Mouse (Mus musculus): Measurements from ENCODE around the gene Cd70. TPM values are rescaled to one million over a fixed set of nuclear protein-coding genes. Genes with fewer than 3 reads are reported as not detected.
"Not testable (repeated sequence)": the region's sequence is repeated elsewhere in the genome, so short reads cannot be mapped to it uniquely, and the experiment has no call there.

The Cd70 gene
- polyA plus RNA-seq, 1 experiment, result 0.25 TPM

DNA sequence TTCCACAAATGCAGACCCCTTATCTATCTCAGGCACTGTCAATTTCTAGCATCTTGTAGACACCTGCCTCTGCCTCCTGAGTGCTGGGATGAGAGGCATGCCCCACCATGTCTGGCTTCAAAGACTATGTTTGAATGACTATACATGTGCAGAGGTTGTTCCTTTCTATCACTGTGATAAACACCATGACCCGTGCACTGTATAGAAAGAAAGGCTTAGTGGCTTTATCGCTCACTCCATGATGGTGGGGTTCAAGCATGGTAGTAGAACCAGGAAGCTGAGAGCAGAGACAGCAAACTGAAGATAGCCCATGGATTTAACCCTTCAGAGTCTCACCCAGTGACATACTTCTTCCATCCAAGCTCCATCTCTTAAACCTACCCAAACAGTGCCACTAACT is 14.9 kb downstream of the Cd70 start:
- no peak for DNase-seq (ENCODE audit: low spot score)

DNA sequence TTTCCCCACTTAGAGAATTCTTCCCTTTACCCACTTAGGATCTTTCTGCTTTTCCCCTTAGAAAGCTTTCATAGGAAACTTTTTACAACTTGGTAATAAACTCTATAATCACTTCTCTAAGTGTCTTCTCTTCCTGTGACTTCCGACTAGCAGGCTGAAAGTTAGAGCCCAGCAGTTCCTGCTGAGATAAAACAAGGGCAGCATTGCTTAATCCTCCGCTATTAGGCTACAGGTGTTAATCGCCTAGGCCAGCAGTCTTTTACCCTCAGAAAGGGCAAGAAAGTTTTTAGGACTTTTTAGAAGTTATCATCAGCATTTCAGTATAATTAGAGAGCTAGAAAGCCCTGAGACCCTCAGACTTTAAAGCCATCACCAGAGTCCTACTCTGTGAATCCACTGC is 15.6 kb downstream of the Cd70 start:
- not testable (repeated sequence) for DNase-seq (ENCODE audit: low spot score)

DNA sequence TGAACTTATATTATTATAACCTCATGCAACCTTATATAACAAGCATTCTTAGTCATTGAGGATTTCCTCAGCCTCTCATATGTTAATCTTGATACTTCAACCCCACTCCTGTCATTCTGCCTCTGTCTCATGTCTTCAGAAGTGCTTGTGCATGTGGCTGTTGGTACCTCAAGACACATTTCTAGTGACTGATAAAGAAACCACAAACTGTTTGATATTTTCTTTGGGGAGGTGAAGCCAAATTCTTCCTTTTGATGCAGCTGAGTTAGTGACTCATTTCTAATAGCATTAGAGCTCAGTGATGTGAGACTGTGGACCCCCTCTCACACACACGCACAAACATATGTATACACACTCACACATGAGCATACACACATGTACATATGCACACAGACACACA is 17.8 kb downstream of the Cd70 start:
- DNase-seq (ENCODE audit: low spot score), result no peak

DNA sequence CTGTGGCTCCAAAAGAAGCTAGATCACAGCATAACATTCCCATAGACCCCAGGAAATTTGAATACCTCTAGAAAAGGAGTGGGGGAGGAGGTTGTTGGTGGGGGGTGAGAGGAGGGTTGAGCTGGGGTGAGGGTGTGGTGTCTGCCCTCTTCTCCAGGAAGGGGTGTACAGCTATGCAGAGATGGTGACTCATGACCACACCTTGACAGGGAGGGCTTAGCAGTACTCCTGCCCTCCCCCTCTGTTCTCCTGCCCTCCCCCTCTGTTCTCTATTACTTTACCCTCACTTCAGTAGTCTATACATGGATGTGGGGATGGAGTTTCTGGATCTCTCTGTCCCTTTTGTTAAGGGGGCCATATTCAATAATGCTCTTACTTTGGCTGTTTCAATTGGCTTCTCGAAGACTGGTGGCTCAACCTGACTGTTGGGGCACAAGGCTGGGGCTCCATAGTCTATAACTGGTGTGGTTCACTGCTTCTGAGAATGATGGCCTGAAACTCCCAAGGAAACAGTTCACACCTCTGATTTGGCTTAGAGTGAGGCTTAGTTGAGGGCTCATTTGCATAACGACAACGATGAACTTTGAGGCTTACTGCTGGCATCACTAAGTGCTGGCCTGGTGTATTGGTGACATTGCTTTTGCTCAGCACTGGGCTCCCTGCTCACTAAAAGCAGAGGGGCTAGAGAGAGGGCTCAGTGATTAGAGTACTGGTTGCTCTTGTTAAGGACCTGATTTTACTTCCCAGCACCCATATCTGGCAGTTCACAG is 23.5 kb downstream of the Cd70 start:
- DNase-seq (ENCODE audit: low spot score), result no peak

DNA sequence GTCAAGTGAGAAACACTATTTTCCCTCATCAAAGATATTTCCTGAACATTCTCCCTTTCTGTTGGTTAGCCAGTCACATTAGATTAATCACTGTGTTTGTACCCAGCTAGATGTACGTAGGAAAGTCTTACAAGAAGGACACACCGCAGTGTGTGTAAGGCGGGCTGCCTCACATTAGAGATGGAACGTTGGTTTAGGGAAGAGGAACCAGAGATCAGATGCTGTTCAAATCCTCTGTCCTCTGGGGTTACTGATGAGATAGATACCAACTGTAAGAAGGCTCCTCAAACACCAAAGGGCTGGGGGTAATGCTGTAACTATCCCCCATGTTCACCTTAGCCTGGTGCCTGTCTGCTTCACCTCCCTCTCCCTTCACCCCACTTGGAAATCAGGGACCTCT is 24.8 kb downstream of the Cd70 start:
- no peak for DNase-seq (ENCODE audit: low spot score)

DNA sequence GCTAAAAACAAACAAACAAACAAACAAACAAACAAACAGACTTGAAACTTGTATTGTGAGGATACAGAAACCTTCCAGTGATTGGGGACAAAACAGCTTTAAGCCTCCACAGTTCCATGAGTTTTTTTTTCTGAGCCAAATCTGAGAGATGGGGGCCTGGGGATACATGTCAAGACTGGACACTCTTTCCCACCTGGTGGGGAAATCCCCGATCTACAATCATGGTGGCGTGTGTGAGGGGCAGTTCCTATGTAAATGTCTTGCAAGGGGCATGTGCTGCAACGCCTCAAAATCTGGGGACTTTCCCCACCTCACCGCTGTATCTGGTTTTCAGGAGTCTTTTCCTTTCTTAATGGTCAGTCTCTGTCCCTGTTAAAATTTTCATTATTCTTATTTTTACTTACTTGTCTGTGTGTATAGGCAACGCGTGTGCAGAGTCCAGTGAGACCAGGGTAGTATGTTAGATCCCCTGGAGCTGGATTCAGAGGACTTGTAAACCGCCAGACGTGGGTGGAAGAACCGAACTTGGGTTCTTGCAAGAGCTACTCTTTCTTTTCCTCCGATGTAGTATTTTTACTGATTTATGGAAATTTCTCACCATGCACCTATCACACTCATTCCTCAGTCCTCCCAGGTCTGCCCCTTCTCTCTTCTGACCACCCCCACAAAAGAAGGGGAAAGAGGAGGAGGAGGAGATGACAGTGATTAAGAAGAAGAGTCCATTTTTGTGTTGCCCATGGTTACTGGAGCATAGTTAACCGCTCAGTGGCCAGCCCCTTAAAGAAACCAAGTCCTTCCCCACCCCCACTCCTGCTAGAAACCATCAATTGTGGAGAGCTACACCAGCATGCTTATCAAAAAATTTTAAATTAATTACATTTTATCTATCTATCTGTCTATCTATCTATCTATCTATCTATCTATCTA is 26.1 kb downstream of the Cd70 start:
- DNase-seq (ENCODE audit: low spot score), result no peak

DNA sequence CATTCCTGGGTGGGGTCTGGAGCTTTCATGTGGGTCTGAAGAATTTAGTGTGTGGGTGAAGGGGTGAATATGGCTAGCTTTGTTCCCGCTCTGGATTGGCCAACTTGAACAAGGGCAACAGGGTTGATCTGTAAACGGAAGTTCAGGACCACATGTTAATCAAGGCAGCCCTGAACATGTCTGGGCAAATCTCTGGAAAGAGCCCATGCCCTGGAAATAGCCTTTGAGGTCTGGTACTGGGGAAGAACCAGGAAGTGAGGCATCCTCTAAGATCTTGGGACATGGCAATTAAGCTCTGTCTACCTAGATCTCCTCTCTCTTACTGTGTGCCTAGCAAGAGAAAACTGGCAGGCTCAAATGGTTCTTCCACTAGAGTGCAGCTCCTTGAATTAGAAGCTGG is 27.7 kb downstream of the Cd70 start:
- DNase-seq (ENCODE audit: low spot score), result no peak

DNA sequence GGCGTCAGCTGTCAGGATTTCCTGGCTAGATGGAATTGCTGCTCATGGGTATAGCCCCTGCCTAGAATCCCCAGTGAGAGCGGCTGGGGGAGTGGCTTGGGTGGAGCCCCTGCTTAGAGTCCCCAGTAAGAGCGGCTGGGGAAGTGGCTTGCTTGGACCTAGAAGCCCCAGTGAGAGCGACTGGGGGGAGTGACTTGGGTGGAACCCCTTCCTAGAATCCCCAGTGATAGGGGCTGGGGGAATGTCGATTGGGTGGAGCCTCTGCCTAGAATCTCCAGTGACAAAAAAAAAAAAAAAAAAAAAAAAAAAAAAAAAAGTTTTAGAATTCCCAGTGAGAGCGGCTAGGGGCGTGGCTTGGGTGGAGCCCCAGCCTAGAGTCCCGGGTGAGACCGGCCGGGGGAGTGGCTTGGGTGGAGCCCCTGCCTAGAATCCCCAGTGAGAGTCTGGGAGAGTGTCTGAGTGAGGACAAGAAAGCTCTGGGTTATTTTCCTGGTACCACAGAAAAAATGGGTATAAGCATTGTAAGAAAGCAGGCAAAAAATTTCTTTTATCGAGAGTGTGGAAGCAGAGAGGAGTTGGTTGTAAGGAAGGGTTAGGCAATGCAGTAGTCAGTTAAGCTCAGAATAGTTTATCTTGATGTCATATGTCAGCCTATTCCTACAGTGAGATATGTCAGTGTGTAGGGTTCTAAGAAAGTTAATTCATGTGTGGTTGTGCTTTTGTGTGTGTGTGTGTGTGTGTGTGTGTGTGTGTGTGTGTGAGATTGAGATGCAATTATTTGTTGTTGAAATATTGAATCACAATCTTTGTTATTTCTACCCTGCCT is 30.8 kb downstream of the Cd70 start:
- no peak for DNase-seq (ENCODE audit: low spot score)

DNA sequence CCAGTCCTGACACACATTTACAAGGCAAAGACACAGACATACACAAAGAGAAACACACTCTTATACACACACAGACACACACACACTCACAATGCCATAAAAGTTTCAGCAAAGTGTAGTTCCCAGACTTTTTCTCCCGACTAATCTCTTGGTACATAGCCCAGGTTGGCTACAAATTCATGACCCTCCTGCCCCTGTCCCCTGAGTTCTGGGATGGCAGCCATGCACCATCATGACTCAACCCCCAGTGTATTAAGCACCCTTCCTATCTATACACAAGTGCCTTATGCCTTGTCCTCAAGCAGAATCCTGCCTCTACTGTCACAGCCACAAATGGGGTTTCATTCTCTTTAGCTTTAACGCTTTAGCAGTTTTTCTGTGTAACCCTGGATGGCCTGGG is 32.8 kb downstream of the Cd70 start:
- no peak for DNase-seq (ENCODE audit: low spot score)

DNA sequence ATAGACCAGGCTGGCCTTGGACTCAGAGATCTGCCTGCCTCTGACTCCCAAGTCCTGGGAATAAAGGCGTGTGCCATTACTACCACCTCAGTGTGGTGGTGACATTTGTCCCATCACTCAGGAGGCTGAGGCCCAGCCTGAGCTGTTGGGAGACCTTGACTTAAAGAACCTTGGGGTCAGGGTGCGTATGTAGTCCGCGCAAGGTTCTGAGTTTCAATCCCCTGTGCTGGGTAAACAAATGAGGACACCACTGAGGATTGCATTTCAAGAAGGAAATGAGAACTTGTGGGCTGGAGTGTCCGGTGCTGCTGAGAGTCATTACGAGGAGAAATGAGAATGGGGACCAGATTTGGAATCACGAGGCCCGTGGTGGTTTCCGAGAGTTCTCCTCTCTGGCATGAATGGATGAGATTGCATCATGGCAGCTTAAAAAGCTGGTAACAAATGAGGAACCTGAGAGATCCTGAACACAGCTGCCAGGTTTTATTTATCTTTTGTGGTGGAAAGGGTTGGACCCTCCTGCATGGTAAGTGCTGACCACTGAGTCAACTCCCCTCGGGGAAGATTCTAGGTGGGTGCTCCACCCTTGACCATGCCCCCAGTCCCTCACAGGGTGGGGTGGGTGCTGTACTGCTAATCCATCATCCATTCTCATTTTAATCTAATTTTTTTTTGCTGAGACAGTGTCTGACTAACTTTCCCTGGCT is 36.7 kb downstream of the Cd70 start:
- no peak for DNase-seq (ENCODE audit: low spot score)

DNA sequence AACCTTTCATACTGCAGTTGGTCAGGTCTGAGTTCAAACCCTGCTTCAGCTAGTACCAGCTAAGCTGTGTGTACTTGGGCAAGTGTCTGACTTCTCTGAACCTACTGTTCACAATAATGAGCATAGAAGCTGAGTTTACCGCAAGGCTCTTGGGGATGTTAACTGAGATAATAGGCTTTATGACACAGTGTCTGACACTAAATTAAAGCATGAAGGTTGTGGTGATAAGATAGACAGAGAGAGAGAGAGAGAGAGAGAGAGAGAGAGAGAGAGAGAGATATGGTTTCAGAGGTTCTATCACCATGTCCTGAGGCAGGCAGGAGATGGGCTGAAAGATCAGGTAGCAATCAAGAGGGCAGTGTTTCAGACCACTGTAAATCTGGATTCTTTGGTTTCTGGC is 39.6 kb downstream of the Cd70 start:
- DNase-seq (ENCODE audit: low spot score), result no peak

DNA sequence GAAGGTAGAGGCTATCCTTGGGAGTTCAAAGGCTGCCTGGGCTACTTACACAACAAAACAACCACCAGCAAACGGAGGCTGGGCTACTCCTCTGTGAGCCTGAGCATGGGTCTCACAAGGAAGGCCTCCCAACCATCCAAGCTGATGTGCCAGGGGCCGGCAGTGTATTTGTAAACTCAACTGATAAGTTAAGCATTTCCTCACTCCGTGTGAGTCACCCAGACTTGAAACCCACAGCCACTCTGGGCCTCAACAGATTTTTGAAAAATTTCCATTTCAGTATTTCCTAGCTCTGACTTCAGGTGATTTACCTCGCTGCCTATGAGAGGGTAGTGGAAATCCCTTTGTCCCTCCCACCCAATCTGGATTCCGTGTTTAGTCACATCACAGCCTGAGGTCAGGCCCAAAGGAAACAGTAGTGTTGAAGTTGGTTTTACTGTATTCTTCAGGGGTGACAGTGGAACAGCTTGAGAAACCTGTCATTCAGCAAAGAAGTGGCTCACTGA is 40.9 kb downstream of the Cd70 start:
- no peak for DNase-seq (ENCODE audit: low spot score)

DNA sequence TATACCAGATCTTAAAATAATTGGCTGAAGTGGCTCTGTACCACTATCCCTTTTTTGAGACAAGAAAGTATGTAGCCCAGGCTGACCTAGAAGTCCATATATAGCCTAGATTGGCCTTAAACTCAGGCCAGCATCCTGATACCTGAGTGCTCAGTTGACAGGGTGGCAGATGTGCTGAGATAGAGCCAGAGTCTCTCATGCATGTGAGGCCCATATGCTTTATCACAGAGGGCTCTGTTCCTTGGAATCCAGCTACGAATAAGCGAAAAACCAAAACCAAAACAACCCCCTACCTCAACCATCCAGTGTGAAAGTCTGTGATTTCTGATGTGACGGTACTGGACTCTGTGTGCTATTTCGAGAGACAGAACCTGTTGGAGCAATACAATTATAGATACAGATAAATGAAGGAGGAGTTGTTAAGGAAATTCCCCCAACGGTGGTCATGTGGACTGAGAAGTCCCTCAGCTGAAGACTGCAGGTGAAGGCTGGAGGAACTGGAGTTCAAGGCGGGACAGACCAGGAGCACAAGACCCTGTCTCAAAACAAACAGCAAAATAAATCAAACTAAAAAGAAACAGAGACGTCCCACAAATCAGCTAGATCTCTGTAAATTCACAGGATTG is 41.4 kb downstream of the Cd70 start:
- no peak for DNase-seq (ENCODE audit: low spot score)

DNA sequence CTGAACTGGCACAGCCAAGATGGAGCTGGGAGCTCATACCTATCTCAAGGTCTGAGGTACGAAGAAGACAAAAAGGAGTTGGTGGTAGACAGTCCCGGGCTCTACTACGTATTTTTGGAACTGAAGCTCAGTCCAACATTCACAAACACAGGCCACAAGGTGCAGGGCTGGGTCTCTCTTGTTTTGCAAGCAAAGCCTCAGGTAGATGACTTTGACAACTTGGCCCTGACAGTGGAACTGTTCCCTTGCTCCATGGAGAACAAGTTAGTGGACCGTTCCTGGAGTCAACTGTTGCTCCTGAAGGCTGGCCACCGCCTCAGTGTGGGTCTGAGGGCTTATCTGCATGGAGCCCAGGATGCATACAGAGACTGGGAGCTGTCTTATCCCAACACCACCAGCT is 42.5 kb downstream of the Cd70 start:
- DNase-seq (ENCODE audit: low spot score), result no peak

DNA sequence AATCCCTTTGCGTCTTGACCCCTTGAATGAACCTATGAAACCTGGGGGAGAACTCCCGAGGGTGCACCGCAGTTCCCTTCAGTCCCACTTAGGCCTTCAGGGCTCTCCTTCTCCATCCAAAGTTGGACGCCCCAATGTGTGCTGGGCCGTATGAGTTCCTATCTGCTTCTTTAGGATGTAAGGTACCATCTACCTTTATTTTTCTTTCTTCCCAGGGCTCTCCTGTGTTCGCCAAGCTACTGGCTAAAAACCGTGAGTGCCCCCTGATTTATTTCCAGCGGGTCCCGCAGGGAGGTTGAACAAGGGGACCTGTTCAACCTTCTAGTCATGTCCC is 43.6 kb downstream of the Cd70 start:
- no peak for DNase-seq (ENCODE audit: low spot score)

DNA sequence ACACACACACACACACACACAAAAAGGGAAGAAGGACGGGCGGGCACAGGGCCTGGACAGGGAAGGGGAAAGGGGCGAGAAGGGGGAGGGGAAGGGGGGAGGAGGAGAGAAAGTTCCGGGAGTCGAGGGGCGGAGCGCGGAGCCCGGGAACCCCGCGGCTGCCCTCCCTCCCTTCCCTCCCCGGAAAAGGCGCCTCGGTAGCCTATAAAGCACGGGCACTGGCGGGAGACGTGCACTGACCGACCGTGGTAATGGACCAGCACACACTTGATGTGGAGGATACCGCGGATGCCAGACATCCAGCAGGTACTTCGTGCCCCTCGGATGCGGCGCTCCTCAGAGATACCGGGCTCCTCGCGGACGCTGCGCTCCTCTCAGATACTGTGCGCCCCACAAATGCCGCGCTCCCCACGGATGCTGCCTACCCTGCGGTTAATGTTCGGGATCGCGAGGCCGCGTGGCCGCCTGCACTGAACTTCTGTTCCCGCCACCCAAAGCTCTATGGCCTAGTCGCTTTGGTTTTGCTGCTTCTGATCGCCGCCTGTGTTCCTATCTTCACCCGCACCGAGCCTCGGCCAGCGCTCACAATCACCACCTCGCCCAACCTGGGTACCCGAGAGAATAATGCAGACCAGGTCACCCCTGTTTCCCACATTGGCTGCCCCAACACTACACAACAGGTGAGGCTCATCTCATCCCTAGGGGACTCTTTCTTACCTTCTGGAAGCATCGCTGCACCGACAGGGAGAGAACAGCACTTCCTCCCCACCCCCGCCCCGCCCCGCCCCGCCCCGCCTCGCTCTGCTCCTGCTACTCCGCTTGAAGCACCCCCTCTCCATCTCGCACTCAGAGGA is 44.2 kb downstream of the Cd70 start, which contains the start of gene Tnfsf9:
TSS of gene Tnfsf9 (plus strand) at position 145 of the 854 bp plus-strand sequence.
- DNase-seq (ENCODE audit: low spot score), result no peak

DNA sequence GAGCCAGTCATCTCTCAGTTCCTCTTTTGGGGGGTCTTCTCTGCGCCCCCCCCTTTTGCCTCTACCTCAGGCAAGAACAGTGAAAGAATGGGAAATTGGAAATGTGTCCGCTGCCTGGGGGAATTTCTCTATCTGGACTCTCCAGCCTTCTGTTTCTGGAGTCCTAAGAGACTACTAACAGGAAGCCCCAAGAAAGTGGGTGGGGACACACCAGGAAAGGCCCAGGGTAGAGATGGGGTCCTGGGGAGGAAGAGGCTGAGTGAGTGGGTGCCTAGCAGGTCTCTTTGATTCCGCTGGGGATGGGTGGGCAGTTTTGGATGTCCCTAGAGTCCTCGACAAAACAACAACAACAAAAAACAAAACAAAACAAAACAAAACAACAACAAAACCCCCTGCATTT is 45.1 kb downstream of the Cd70 start:
- no peak for DNase-seq (ENCODE audit: low spot score)

DNA sequence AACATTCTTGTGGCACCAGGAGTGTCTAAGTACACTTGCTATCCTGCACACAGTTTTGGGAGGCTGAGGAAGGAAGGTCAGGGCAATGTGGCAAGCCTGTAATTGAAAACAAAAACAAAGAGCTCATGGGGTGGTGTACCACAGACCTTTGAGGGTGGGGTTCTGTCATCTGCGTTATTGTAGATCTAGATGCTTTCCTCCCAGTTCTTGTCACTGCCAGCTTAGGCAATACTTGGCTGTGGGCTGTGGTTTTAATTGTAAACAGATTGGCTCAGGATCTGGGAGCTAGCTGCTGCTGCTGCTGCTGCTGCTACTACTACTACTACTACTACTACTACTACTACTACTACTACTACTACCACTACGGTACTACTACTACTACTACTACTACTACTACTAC is 47.3 kb downstream of the Cd70 start:
- no peak for DNase-seq (ENCODE audit: low spot score)

DNA sequence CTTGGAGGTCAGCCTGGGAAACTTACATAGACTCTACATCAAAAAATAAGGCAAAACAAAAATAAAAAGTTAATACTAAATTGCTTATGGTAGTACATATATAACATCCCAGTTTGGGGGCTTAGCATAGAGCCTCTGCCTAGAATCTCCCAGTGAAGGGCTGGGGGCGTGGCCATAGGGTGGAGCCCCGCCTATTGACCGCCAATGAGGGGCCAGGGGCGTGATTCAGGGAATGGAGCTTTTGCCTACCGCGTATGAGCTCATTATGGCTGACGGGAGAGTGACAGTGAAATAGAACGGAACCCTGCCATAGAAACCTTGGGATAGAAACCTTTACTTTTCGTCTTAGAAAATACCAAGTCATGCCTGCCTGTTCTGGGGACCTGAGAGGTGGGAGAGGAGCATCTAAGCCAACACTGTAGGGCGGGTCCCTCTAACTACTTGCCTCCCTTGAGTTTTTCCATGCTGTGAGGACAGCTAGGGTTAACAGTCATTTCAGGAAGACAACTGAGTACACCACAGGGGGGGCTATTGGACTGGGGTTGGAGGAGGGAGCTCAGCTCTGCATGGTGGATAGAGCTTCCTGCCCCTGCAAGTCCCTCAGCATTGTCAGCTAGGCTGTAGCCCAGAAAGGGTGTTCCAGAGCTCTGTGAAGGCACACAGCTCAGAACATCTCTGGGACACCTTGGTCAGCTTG is 49.8 kb downstream of the Cd70 start:
- no peak for DNase-seq (ENCODE audit: low spot score)
